Mouse (Mus musculus): ENCODE measurements around the gene Rhox2e. TPM values are rescaled to one million over a fixed set of nuclear protein-coding genes. Genes with fewer than 3 reads are reported as not detected.

Gene Rhox2e
- not detected for total RNA-seq (2023)

GRCm38 (mm10) chrX:37530152-37530551 is at the start of gene Rhox2e:
Gene Rhox2e, plus strand, starts transcription at chrX:37530452.

GRCm38 (mm10) chrX:37514059-37514458 is 16.2 kb upstream of the Rhox2e start, which contains the start of gene Rhox4d:
Gene Rhox4d, plus strand, starts transcription at chrX:37514359.

GRCm38 (mm10) chrX:37541719-37542118 is 11.5 kb downstream of the Rhox2e start, which contains the start of gene Rhox3e:
Gene Rhox3e, plus strand, starts transcription at chrX:37542019.

DNA sequence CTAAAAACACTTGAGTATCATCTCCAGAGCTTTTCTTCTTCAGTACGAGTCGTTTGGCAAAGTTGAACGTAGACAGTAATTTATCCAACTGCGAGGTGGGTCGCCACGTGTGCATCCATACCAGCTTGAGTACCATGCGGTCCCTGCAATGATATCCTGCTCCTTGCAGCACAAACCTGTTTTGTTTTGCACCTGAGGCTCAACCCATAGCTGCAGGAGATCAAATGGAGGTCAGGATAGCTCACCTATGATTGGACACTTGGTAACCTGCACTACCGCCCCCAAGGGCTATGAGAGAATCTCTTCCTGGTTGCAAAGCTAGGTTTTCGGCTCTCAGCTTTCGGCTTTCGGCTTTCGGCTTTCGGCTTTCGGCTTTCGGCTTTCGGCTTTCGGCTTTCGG is 26.9 kb downstream of the Rhox2e start, which contains the start of gene Rhox4e:
Gene Rhox4e, plus strand, starts transcription at position 301 of the 400 bp plus-strand sequence.

GRCm38 (mm10) chrX:37571105-37571504 is 40.9 kb downstream of the Rhox2e start, which contains the start of gene Rhox2f:
Gene Rhox2f, plus strand, starts transcription at chrX:37571405.

GRCm38 (mm10) chrX:37580692-37581091 is 50.4 kb downstream of the Rhox2e start, which contains the start of gene Rhox3f:
Gene Rhox3f, plus strand, starts transcription at chrX:37580992.

Other genes with a start within 250 kb of the Rhox2e start
- gene Rhox3a2, start 150.4 kb upstream of the Rhox2e start, total RNA-seq (2023), result not detected
- gene Rhox4a2, start 139.6 kb upstream of the Rhox2e start, total RNA-seq (2023), result not detected
- gene Rhox2b, start 118.4 kb upstream of the Rhox2e start, total RNA-seq (2023), result not detected
- gene Rhox4b, start 98.0 kb upstream of the Rhox2e start, total RNA-seq (2023), result not detected
- not detected for gene Rhox2c, start 76.8 kb upstream of the Rhox2e start, total RNA-seq (2023)
- gene Rhox3c, start 71.9 kb upstream of the Rhox2e start, total RNA-seq (2023), result not detected
- not detected for gene Rhox4c, start 50.1 kb upstream of the Rhox2e start, total RNA-seq (2023)
- gene Rhox2d, start 37.0 kb upstream of the Rhox2e start, total RNA-seq (2023), result not detected
- gene Rhox4d, start 16.1 kb upstream of the Rhox2e start, total RNA-seq (2023), result not detected
- not detected for gene Rhox3e, start 11.6 kb downstream of the Rhox2e start, total RNA-seq (2023)
- not detected for gene Rhox4e, start 27.0 kb downstream of the Rhox2e start, total RNA-seq (2023)
- not detected for gene Rhox2f, start 41.0 kb downstream of the Rhox2e start, total RNA-seq (2023)
- gene Rhox3f, start 50.5 kb downstream of the Rhox2e start, total RNA-seq (2023), result not detected
- gene Rhox4f, start 77.3 kb downstream of the Rhox2e start, total RNA-seq (2023), result not detected
- not detected for gene Rhox3g, start 98.2 kb downstream of the Rhox2e start, total RNA-seq (2023)
- gene Rhox2g, start 113.0 kb downstream of the Rhox2e start, total RNA-seq (2023), result not detected
- gene Rhox4g, start 120.9 kb downstream of the Rhox2e start, total RNA-seq (2023), result not detected
- gene Rhox3h, start 138.3 kb downstream of the Rhox2e start, total RNA-seq (2023), result not detected
- gene Rhox2h, start 142.8 kb downstream of the Rhox2e start, total RNA-seq (2023), result not detected

All from CD8-positive naive resting alpha-beta T cell, adult 57 days (primary cell).